Mouse (Mus musculus): ENCODE results near the gene Dap.

GRCm38 (mm10) chr15:31226464-31226863 is 2.4 kb downstream of the Dap start:
- TF ChIP-seq CTCF (IDR thresholded peaks at IDR 0.05; ENCODE audit: low read depth, low read length): peak; percentile 54
- peak; percentile 75 for TF ChIP-seq POLR2A (IDR thresholded peaks at IDR 0.05; ENCODE audit: extremely low read depth, insufficient read depth, low read length)

Measured in liver, adult 2 months (tissue).